Mouse (Mus musculus) CH12.LX (cell line): ENCODE data around the gene P2ry6.

Source experiments
- CTCF ChIP-seq, 2 experiments: IDR thresholded peaks in 1 of 2; conservative IDR thresholded peaks in 1 of 2; 2 replicates each; pipeline ENCODE4 v1.5.1; 2011 to 2012; ENCODE audit warnings: low read depth in 2 of 2, low read length in 2 of 2, improper control_type of control experiment in 1 of 2, inconsistent platforms in 1 of 2, mild to moderate bottlenecking in 1 of 2, moderate library complexity in 1 of 2
- E2F4 ChIP-seq: IDR thresholded peaks from 2 replicates; pipeline ENCODE4 v1.6.1; 2011; ENCODE audit warnings: low read depth, low read length, improper control_type of control experiment; ENCODE audit not compliant: insufficient replicate concordance
- EP300 ChIP-seq: IDR thresholded peaks from 2 replicates; pipeline ENCODE4 v1.6.1; 2011; ENCODE audit warnings: low read length, improper control_type of control experiment
- IRF4 ChIP-seq: IDR thresholded peaks from 2 replicates; pipeline ENCODE4 v1.6.1; 2014; ENCODE audit warnings: low read depth, mild to moderate bottlenecking, inconsistent platforms, low read length, improper control_type of control experiment
- JUND ChIP-seq: conservative IDR thresholded peaks from 2 replicates; pipeline ENCODE4 v1.6.1; 2011; ENCODE audit warnings: low read depth, low read length, improper control_type of control experiment
- MEF2A ChIP-seq: IDR thresholded peaks from 2 replicates; pipeline ENCODE4 v1.6.1; 2014; ENCODE audit warnings: low read depth, mild to moderate bottlenecking, inconsistent platforms, low read length, improper control_type of control experiment, borderline replicate concordance
- MYC ChIP-seq: IDR thresholded peaks from 2 replicates; pipeline ENCODE4 v1.6.1; 2011; ENCODE audit warnings: low read depth, mild to moderate bottlenecking, improper control_type of control experiment, low read length
- POLR2A ChIP-seq: IDR thresholded peaks from 2 replicates; pipeline ENCODE4 v1.6.1; 2011; ENCODE audit warnings: low read depth, mild to moderate bottlenecking, improper control_type of control experiment, low read length
- TCF12 ChIP-seq: IDR thresholded peaks from 2 replicates; pipeline ENCODE4 v1.6.1; 2014; ENCODE audit warnings: low read depth, mild to moderate bottlenecking, inconsistent platforms, low read length, improper control_type of control experiment
- USF1 ChIP-seq: IDR thresholded peaks from 2 replicates; pipeline ENCODE4 v1.6.1; 2014; ENCODE audit warnings: low read depth, mild to moderate bottlenecking, inconsistent platforms, low read length, improper control_type of control experiment
- ZKSCAN1 ChIP-seq: IDR thresholded peaks from 2 replicates; pipeline ENCODE4 v1.6.1; 2012; ENCODE audit warnings: low read depth, inconsistent platforms, low read length, improper control_type of control experiment, borderline replicate concordance

DNA sequence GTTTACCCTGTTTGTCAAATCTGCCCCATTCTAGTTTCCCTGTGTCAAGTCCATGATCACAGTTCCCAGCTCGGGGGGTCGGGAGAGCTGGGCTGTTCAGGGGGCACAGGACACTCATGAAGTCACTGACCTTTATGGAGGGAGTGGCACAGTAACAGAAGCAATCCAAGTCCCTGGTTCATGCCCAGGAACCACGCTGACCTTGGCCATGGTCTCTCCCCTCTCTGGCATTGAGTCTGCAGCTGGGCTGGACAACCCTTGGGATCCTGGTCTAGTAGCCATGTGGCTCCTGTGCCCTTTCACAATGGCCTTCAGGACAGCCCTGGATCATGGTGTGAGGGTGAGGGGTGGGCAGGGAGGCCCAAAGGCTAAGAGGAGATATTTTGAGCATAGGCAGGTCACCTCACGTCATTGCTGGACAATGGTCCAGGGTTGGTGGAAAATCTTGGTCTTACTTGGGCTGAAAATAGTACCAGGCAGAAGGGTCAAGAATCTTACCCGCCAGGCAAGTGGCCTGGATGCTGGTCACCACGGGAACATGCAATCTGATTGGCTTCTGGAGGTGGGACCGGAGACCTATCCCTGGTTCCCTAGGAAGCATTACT lies 20.9 kb upstream of the P2ry6 start:
- no peak for TF ChIP-seq EP300
- TF ChIP-seq TCF12: no peak
- TF ChIP-seq MYC: no peak
- TF ChIP-seq CTCF (conservative IDR thresholded peaks at IDR 0.05 in 1 of 2, IDR thresholded peaks at IDR 0.05 in 1 of 2; ENCODE audit: low read depth in 2 of 2, low read length in 2 of 2): no peak
- no peak for TF ChIP-seq USF1
- no peak for TF ChIP-seq ZKSCAN1
- no peak for TF ChIP-seq JUND
- TF ChIP-seq POLR2A: no peak
- TF ChIP-seq IRF4: no peak
- no peak for TF ChIP-seq E2F4
- no peak for TF ChIP-seq MEF2A
